Mouse (Mus musculus): ENCODE measurements at regions not wholly inside any gene's neighbourhood (a gene's known extent, or its start where the extent isn't known, plus 50 kb on each side); places are given as distances from the start of the nearest gene placed in this dataset.

DNA sequence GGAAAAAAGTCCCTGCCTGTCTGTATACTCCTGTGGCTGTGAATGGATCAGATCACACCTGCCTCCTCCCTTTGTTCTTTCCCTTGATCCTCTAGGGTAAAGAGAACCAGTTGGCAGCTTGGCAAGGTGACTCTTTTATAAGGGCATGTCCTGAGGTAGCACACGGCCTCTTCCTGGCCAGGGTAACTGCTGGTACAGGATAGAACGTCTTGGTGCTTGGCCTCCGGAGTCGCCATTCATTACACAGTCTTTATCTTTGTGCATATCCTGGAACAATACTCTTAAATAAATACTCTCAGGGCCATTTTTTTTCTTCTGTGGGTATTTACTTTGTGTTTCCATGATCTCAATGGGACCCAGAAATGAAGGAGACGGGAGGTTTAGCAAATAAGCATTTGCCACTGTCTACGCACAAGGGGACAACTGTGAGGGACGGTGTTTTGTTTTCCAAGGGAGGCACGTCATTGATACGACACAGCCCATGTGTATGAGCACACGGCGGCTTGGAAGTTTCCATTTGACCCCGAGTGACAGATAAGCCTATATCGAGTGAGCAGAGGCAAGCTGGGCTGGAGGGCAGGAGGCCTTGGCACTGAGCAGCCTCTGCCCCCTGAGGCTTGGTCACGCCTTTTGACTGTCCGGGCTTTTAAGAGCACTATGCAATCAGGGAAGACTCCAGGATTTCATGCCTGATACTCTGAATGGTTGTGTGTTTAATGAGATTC is 151.1 kb downstream of the Irs2 start:
- no peak overlapping the region for H3K4me2 ChIP-seq (replicated peaks; ENCODE audit: low read depth, low read length)
- no peak overlapping the region for H3K4me3 ChIP-seq (ENCODE audit: low read depth, low read length)
- ATAC-seq (ENCODE audit: insufficient number of reproducible peaks, insufficient read depth, low FRiP score, low read depth): peak; percentile 42; the same call in 1 of the 2 replicates
- H3K9ac ChIP-seq (replicated peaks; ENCODE audit: low read depth, low read length): no peak overlapping the region
- H3K4me1 ChIP-seq (ENCODE audit: control insufficient read depth, insufficient read depth, low read length): no peaks in the 10 kb centered on the region
- 55% methylated on average over 15 of the region's 15 CpGs for WGBS
- H3K27ac ChIP-seq (ENCODE audit: low read length): no peak overlapping the region
- H3K9me3 ChIP-seq (ENCODE audit: control insufficient read depth, low read depth, low read length): no peaks in the 10 kb centered on the region
- no peaks in the 10 kb centered on the region for H3K36me3 ChIP-seq (ENCODE audit: control insufficient read depth, insufficient read depth, low read length)
- H3K27me3 ChIP-seq (ENCODE audit: control insufficient read depth, insufficient read depth, low read length): no peaks in the 10 kb centered on the region

DNA sequence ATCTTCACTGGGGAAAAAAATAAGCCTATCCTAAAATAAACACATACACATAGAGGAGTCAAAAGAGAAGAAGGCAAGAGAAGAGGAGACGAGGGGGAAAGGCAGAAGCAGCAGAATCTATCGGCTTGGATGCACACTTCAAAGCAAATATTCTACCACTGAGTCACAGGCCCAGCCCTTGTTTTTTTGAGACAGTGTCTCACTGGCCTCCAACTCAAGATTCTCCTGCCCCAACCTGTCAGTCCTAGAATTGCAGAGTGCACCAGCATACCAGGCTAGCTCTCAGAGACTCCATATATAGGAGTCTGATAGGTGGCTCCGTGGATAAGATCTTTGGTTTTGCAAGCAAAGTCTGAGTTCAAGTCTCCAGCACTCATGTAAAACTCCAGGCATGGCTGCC is 152.6 kb downstream of the Irs2 start:
- Histone ChIP-seq H3K27ac (ENCODE audit: low read length) (no peak overlapping the region), H3K9ac (replicated peaks; ENCODE audit: low read depth, low read length) (no peak overlapping the region), H3K36me3 (ENCODE audit: control insufficient read depth, insufficient read depth, low read length) (no peaks in the 10 kb centered on the region), H3K4me2 (replicated peaks; ENCODE audit: low read depth, low read length) (no peak overlapping the region), H3K4me3 (ENCODE audit: low read depth, low read length) (no peak overlapping the region), H3K27me3 (ENCODE audit: control insufficient read depth, insufficient read depth, low read length) (no peaks in the 10 kb centered on the region), H3K9me3 (ENCODE audit: control insufficient read depth, low read depth, low read length) (no peaks in the 10 kb centered on the region), H3K4me1 (ENCODE audit: control insufficient read depth, insufficient read depth, low read length) (no peaks in the 10 kb centered on the region)
- ATAC-seq (ENCODE audit: insufficient number of reproducible peaks, insufficient read depth, low FRiP score, low read depth): no peak
- WGBS: 76% methylated on average over 3 of the region's 3 CpGs

DNA sequence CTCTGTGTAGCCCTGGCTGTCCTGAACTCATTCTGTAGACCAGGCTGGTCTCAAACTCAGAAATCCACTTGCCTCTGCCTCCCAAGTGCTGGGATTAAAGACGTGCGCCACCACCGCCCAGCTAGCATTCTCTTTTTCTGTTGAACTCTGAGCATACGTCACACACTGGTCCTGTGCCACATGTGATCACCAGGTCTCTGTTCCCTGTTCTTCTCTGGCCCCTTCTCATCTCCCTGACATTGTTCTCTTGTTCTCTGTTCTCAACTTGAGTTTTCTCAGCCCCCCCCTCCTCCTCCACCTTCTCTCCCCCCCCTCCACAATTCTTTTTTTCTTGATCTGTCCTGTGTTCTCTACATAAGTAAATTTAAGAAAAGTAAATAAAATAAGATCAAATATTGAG is 153.1 kb downstream of the Irs2 start:
- Histone ChIP-seq H3K9ac (replicated peaks; ENCODE audit: low read depth, low read length) (no peak overlapping the region), H3K36me3 (ENCODE audit: control insufficient read depth, insufficient read depth, low read length) (no peaks in the 10 kb centered on the region), H3K27me3 (ENCODE audit: control insufficient read depth, insufficient read depth, low read length) (no peaks in the 10 kb centered on the region), H3K4me1 (ENCODE audit: control insufficient read depth, insufficient read depth, low read length) (no peaks in the 10 kb centered on the region), H3K27ac (ENCODE audit: low read length) (no peak overlapping the region), H3K9me3 (ENCODE audit: control insufficient read depth, low read depth, low read length) (no peaks in the 10 kb centered on the region), H3K4me2 (replicated peaks; ENCODE audit: low read depth, low read length) (no peak overlapping the region), H3K4me3 (ENCODE audit: low read depth, low read length) (no peak overlapping the region)
- WGBS: 92% methylated on average over 4 of the region's 4 CpGs
- ATAC-seq (ENCODE audit: insufficient number of reproducible peaks, insufficient read depth, low FRiP score, low read depth): no peak

DNA sequence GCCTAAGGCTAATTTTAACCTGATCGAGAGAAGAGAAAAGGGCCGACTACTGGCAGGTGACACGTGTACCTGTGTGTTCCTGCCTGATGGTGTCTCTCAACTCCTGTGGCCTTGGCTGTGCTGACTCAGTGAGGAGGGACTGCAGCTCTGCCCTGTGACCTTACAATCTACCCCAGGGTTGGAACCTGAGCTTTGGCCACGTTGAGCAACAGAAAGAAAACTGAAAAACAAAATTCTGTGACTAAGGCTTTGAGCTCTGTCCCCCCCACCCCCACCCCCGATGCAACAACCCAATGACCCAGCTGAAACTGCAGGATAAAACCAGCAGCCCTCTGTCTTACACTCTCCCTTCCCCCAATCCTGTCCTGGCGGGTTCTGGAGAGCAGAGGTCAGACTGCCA is 153.7 kb downstream of the Irs2 start:
- Histone ChIP-seq H3K36me3 (ENCODE audit: control insufficient read depth, insufficient read depth, low read length) (no peaks in the 10 kb centered on the region), H3K27me3 (ENCODE audit: control insufficient read depth, insufficient read depth, low read length) (no peaks in the 10 kb centered on the region), H3K4me2 (replicated peaks; ENCODE audit: low read depth, low read length) (no peak overlapping the region), H3K9me3 (ENCODE audit: control insufficient read depth, low read depth, low read length) (no peaks in the 10 kb centered on the region), H3K4me3 (ENCODE audit: low read depth, low read length) (no peak overlapping the region), H3K27ac (ENCODE audit: low read length) (no peak overlapping the region), H3K4me1 (ENCODE audit: control insufficient read depth, insufficient read depth, low read length) (no peaks in the 10 kb centered on the region), H3K9ac (replicated peaks; ENCODE audit: low read depth, low read length) (no peak overlapping the region)
- 47% methylated on average over 6 of the region's 6 CpGs for WGBS
- no peak for ATAC-seq (ENCODE audit: insufficient number of reproducible peaks, insufficient read depth, low FRiP score, low read depth)

DNA sequence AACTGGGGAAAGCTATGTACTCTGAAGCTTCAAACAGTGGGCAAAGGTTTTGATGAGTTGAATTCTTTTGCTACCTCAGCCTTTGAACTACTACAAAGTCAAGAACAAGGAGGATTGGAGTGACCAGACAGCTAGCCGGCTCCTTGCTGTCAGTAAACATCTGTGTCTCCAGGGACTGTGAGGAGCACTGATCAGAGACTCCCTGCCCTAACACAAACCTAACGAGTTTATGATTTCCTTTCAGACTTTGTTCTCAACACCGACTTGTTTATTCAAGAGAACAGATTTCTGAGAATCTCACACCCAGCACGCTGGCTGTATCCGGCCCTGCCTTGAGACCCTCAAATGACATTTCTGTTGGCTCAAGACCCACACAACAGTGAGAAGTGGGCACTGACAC is 154.4 kb downstream of the Irs2 start:
- H3K36me3 ChIP-seq (ENCODE audit: control insufficient read depth, insufficient read depth, low read length): no peaks in the 10 kb centered on the region
- H3K4me2 ChIP-seq (replicated peaks; ENCODE audit: low read depth, low read length): no peak overlapping the region
- no peak overlapping the region for H3K27ac ChIP-seq (ENCODE audit: low read length)
- no peak overlapping the region for H3K9ac ChIP-seq (replicated peaks; ENCODE audit: low read depth, low read length)
- no peaks in the 10 kb centered on the region for H3K4me1 ChIP-seq (ENCODE audit: control insufficient read depth, insufficient read depth, low read length)
- H3K4me3 ChIP-seq (ENCODE audit: low read depth, low read length): no peak overlapping the region
- H3K9me3 ChIP-seq (ENCODE audit: control insufficient read depth, low read depth, low read length): no peaks in the 10 kb centered on the region
- ATAC-seq (ENCODE audit: insufficient number of reproducible peaks, insufficient read depth, low FRiP score, low read depth): no peak
- 70% methylated on average over 5 of the region's 5 CpGs for WGBS
- H3K27me3 ChIP-seq (ENCODE audit: control insufficient read depth, insufficient read depth, low read length): no peaks in the 10 kb centered on the region

DNA sequence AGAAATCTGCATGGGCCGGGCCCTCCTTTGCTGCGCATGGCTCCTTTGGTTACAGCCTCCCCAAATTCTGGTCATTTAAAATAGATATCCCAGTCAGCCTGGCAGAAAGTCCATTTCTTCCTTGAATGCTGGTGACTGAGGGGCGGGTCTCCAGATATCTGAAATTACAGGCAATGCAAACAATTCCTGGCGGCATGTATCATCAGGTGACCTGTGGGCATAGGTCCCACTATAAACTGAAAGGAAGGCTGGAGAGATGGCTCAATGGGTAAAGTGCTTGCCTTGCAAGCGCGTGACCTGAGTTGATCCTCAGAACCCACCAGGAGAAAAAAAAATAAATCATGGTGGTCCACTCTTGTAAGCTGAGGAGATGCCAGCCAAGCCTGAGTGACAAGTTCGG is 158.3 kb downstream of the Irs2 start:
- H3K36me3 ChIP-seq (ENCODE audit: control insufficient read depth, insufficient read depth, low read length): no peaks in the 10 kb centered on the region
- ATAC-seq (ENCODE audit: insufficient number of reproducible peaks, insufficient read depth, low FRiP score, low read depth): no peak
- no peaks in the 10 kb centered on the region for H3K27me3 ChIP-seq (ENCODE audit: control insufficient read depth, insufficient read depth, low read length)
- no peak overlapping the region for H3K4me2 ChIP-seq (replicated peaks; ENCODE audit: low read depth, low read length)
- no peak overlapping the region for H3K9ac ChIP-seq (replicated peaks; ENCODE audit: low read depth, low read length)
- no peak overlapping the region for H3K4me3 ChIP-seq (ENCODE audit: low read depth, low read length)
- no peaks in the 10 kb centered on the region for H3K4me1 ChIP-seq (ENCODE audit: control insufficient read depth, insufficient read depth, low read length)
- WGBS: 72% methylated on average over 7 of the region's 7 CpGs
- H3K9me3 ChIP-seq (ENCODE audit: control insufficient read depth, low read depth, low read length): no peaks in the 10 kb centered on the region
- no peak overlapping the region for H3K27ac ChIP-seq (ENCODE audit: low read length)

DNA sequence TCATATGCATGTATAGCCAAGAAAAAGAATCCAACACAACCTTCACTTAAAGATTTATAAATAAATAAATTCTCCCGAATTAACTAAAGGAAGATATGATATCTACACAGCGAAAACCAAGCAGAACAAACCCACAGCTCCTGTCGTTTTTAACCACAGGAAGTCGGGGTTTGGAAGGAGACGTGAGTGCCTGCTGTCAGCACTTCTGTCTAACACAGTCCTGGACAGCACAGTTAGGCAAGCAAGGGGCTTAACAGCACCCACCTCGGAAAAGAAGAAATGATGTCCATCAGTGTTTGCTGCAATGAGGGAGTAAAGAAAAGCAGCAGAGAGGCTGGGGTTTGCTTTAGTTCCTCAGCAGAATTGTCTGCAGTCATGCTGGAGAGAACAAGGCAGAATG is 162.7 kb downstream of the Irs2 start:
- Histone ChIP-seq H3K4me1 (ENCODE audit: control insufficient read depth, insufficient read depth, low read length) (no peaks in the 10 kb centered on the region), H3K4me2 (replicated peaks; ENCODE audit: low read depth, low read length) (no peak overlapping the region), H3K36me3 (ENCODE audit: control insufficient read depth, insufficient read depth, low read length) (no peaks in the 10 kb centered on the region), H3K9me3 (ENCODE audit: control insufficient read depth, low read depth, low read length) (no peaks in the 10 kb centered on the region), H3K9ac (replicated peaks; ENCODE audit: low read depth, low read length) (no peak overlapping the region), H3K27ac (ENCODE audit: low read length) (no peak overlapping the region), H3K4me3 (ENCODE audit: low read depth, low read length) (no peak overlapping the region), H3K27me3 (ENCODE audit: control insufficient read depth, insufficient read depth, low read length) (no peaks in the 10 kb centered on the region)
- no peak for ATAC-seq (ENCODE audit: insufficient number of reproducible peaks, insufficient read depth, low FRiP score, low read depth)
- WGBS: 45% methylated on average over 6 of the region's 6 CpGs

DNA sequence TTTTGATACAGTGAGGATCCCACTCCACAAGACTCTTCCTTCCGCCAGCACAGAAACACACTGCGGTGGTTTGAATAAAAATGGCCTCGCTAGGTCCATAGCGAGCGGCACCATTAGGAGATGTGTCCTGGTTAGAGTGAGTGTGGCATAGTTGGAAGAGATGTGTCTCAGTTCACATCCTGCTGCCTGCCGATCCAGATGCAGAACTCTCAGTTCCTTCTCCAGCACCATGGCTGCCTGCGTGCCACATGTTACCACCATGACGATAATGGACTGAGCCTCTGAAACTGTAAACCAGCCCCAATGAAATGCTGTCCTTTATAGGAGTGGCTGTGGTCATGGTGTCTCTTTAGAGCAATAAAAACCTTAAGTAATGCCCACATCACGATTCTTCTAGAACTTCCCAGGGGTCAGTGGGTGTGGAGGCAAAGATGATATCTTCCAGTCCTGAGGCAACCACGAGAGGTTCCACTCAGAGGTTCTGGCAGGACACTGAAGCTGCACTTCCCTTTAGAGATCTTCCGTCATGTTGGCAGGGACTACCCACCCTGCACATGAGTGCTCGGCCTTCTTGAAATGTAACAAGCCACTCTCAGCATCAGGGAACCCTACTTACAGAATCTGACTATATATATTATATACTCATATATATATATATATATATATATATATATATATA is 167.3 kb downstream of the Irs2 start:
- WGBS: 92% methylated on average over 12 of the region's 12 CpGs
- H3K9me3 ChIP-seq (ENCODE audit: control insufficient read depth, low read depth, low read length): no peaks in the 10 kb centered on the region
- no peak overlapping the region for H3K4me3 ChIP-seq (ENCODE audit: low read depth, low read length)

DNA sequence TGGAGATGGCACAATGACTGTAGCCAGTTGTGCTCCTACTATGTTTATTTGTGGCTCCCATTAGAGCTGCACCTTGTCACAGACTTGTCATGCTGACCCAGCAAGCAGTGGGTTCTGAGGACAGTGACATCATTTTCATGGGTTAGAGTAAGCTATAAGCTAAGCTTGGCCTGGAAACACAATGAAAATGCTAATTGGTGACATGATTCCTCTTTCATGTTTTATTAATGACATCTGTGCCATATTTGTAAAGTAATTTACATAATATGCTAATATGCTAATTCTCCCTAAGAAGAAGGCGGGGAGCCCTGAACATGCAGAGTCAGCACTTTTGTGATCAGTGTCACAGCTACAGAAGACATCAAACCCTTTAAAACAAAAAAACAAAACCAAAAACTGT is 168.2 kb downstream of the Irs2 start:
- H3K27me3 ChIP-seq (ENCODE audit: control insufficient read depth, insufficient read depth, low read length): no peaks in the 10 kb centered on the region
- ATAC-seq (ENCODE audit: insufficient number of reproducible peaks, insufficient read depth, low FRiP score, low read depth): no peak
- no peaks in the 10 kb centered on the region for H3K9me3 ChIP-seq (ENCODE audit: control insufficient read depth, low read depth, low read length)
- H3K36me3 ChIP-seq (ENCODE audit: control insufficient read depth, insufficient read depth, low read length): no peaks in the 10 kb centered on the region
- H3K4me2 ChIP-seq (replicated peaks; ENCODE audit: low read depth, low read length): no peak overlapping the region
- no peak overlapping the region for H3K9ac ChIP-seq (replicated peaks; ENCODE audit: low read depth, low read length)
- no peaks in the 10 kb centered on the region for H3K4me1 ChIP-seq (ENCODE audit: control insufficient read depth, insufficient read depth, low read length)
- H3K4me3 ChIP-seq (ENCODE audit: low read depth, low read length): no peak overlapping the region
- H3K27ac ChIP-seq (ENCODE audit: low read length): no peak overlapping the region
- WGBS: 88% methylated on average over 1 of the region's 1 CpGs

More for the DNA sequence above, 167.3 kb downstream of the Irs2 start:
- no peak for ATAC-seq (ENCODE audit: insufficient number of reproducible peaks, insufficient read depth, low FRiP score, low read depth)
- no peak overlapping the region for H3K4me2 ChIP-seq (replicated peaks; ENCODE audit: low read depth, low read length)
- H3K27me3 ChIP-seq (ENCODE audit: control insufficient read depth, insufficient read depth, low read length): no peaks in the 10 kb centered on the region
- no peak overlapping the region for H3K9ac ChIP-seq (replicated peaks; ENCODE audit: low read depth, low read length)
- H3K27ac ChIP-seq (ENCODE audit: low read length): no peak overlapping the region
- H3K4me1 ChIP-seq (ENCODE audit: control insufficient read depth, insufficient read depth, low read length): no peaks in the 10 kb centered on the region
- H3K36me3 ChIP-seq (ENCODE audit: control insufficient read depth, insufficient read depth, low read length): no peaks in the 10 kb centered on the region

Measured in stomach, embryonic 14.5 days (tissue).